Mouse (Mus musculus) duodenum, adult 2 months (tissue): Measurements from ENCODE around the gene Olfr692. TPM values are rescaled to one million over a fixed set of nuclear protein-coding genes. Genes with fewer than 3 reads are reported as not detected.

Source experiments
- polyA plus RNA-seq: library from polyadenylated mRNA; depleted of rRNA; stranded (reverse); fragments of >200 nt; gene quantifications from 2 replicates; pipeline ENCODE4 v1.2.3, GENCODE M21; 2012; ENCODE audit warnings: low replicate concordance; rRNA removed

The Olfr692 gene
- not detected in 2 replicates for polyA plus RNA-seq

DNA sequence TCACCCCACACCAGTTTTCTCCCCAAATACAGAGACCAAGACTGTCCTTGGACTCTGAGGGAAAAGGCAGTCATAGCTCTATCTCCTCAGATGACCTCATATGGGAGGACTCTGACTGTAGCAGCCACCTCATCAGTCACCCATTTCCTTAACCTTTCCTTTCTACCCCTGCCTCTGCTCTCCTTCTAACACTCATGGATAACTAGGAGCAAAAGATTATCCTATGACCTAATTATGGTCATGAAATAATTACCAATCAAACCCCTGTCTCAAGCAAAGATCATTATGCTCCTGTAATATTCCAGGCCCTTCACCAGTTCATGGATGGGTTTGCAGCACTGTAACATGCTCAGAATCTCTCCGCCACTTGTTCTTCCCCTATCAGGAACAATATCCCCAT is at the start of gene Olfr692:
Gene Olfr692 (plus strand): TSS at position 301 of the 400 bp plus-strand sequence.

GRCm38 (mm10) chr7:105334004-105334403 is 34.0 kb upstream of the Olfr692 start, which contains the start of gene Olfr690:
Gene Olfr690, minus strand, starts transcription at chr7:105334104.

DNA sequence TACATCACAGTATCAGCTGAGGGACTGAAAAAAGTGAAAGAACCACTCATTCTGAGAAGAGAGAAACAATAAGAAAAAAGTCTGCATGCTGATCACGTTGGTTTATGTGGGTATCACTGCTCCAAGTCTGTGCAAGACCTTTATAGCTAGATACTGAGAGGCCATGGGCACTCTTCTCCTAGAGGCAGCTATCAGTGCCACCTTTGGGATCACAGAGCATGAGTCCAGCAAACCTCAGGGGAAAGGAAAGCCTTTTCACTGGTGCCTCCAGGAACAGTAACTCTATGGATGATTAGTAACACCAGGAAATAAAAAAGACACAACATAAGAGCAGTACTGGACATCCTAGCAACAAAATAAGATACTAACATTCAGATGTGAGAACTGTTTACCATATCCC is 25.9 kb upstream of the Olfr692 start, which contains the start of gene Olfr691:
Gene Olfr691 (minus strand): TSS at position 101 of the 400 bp plus-strand sequence.

GRCm38 (mm10) chr7:105374866-105375265 is 6.8 kb downstream of the Olfr692 start, which contains the start of gene Gm5901:
Gene Gm5901, plus strand, starts transcription at chr7:105375038.

DNA sequence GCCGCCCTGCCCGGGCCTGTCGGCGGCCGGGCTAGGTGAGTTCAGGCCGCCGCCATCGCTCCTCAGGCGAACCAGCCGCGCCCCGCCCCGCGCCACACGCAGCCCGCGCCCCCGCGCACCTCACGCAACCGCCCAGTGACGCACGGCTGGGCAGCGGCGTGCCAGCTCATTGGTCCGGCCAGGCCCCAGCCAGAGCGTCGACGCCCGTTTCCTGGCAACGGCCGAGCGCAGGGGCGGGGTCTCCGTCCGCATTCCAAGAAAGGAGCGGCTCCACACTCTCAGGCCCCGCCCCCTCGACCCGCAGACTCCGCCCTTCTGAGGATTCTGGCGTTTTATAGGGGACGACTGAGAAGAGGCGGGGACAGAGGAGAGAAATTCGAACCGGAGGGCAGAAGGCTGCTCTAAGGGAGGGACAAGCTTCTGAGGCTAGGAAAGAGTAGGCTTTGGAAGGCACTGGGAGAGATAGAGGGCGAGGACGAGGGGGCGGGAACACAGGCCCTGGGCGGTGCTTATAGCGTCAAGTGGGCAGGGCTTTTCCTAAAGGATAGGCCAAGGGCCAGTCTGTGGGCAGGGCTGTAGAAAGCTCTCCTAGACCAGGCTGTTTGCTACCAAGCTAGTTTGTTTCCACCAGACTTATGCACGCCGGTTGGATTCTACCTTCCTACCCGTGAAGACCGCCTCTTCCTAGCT is 32.0 kb downstream of the Olfr692 start, which contains the start of gene Fam160a2:
Gene Fam160a2 (minus strand): TSS at position 120 of the 690 bp plus-strand sequence.

GRCm38 (mm10) chr7:105404268-105404667 is 36.2 kb downstream of the Olfr692 start, which contains the start of gene Cnga4:
Gene Cnga4, plus strand, starts transcription at chr7:105404568.

Other genes starting within 250 kb of the Olfr692 start
- gene Olfr683, start 221.2 kb upstream of the Olfr692 start, polyA plus RNA-seq, result not detected in 2 replicates
- gene Olfr684, start 204.6 kb upstream of the Olfr692 start, polyA plus RNA-seq, result not detected in 2 replicates
- not detected in 2 replicates for gene Olfr685, start 182.2 kb upstream of the Olfr692 start, polyA plus RNA-seq
- gene Olfr686, start 160.7 kb upstream of the Olfr692 start, polyA plus RNA-seq, result not detected in 2 replicates
- not detected in 2 replicates for gene Olfr688, start 80.1 kb upstream of the Olfr692 start, polyA plus RNA-seq
- not detected in 2 replicates for gene Olfr689, start 57.1 kb upstream of the Olfr692 start, polyA plus RNA-seq
- gene Olfr690, start 34.1 kb upstream of the Olfr692 start, polyA plus RNA-seq, result not detected in 2 replicates
- not detected in 2 replicates for gene Olfr691, start 26.0 kb upstream of the Olfr692 start, polyA plus RNA-seq
- not detected in 2 replicates for gene Gm5901, start 6.8 kb downstream of the Olfr692 start, polyA plus RNA-seq
- 67.5 and 94.3 TPM in 2 replicates for gene Fam160a2, start 31.8 kb downstream of the Olfr692 start, polyA plus RNA-seq
- gene Cnga4, start 36.3 kb downstream of the Olfr692 start, polyA plus RNA-seq, result 0.05 and 0.34 TPM in 2 replicates
- 0.09 and 0.18 TPM in 2 replicates for gene Cckbr, start 57.5 kb downstream of the Olfr692 start, polyA plus RNA-seq
- 22.7 and 38.6 TPM in 2 replicates for gene Cavin3, start 114.1 kb downstream of the Olfr692 start, polyA plus RNA-seq
- gene Smpd1, start 186.1 kb downstream of the Olfr692 start, polyA plus RNA-seq, result 11.4 and 16.6 TPM in 2 replicates
- 17.9 and 21.9 TPM in 2 replicates for gene Apbb1, start 213.4 kb downstream of the Olfr692 start, polyA plus RNA-seq
- 0.15 and 0.50 TPM in 2 replicates for gene Hpx, start 231.9 kb downstream of the Olfr692 start, polyA plus RNA-seq